Mouse (Mus musculus) midbrain, postnatal 0 days (tissue): ENCODE measurements around the gene Gm5039. TPM values are rescaled to one million over a fixed set of nuclear protein-coding genes. Genes with fewer than 3 reads are reported as not detected.
"Not testable (repeated sequence)": the region's sequence is repeated elsewhere in the genome, so short reads cannot be mapped to it uniquely, and the experiment has no call there.

Experiments used
- ATAC-seq: fragments of 200-750 bp; cut with Nextera tagmentation; 2 replicates; pipeline ENCODE4 v1.8.0; 2017; ENCODE audit warnings: moderate number of reproducible peaks, mild to moderate bottlenecking, moderate TSS enrichment, moderate library complexity; ENCODE audit not compliant: low FRiP score
- DNase-seq: peaks from one replicate; pipeline ENCODE4 v3.0.0-alpha.2; 2015; ENCODE audit warnings: low spot score
- H3K27ac ChIP-seq: fragments of 300-500 bp; sonication (generic); 2 replicates; pipeline ENCODE4 v1.5.1; 2014; ENCODE audit warnings: low read depth, mild to moderate bottlenecking, low read length, mixed read lengths
- H3K27me3 ChIP-seq: fragments of 300-500 bp; sonication (generic); 2 replicates; pipeline ENCODE4 v1.6.1; 2014; ENCODE audit warnings: low read length, control low read depth, mixed read lengths; ENCODE audit not compliant: insufficient read depth
- H3K36me3 ChIP-seq: fragments of 300-500 bp; sonication (generic); 2 replicates; pipeline ENCODE4 v1.6.1; 2014; ENCODE audit warnings: low read length, control low read depth, mixed read lengths; ENCODE audit not compliant: insufficient read depth
- H3K4me1 ChIP-seq: fragments of 300-500 bp; sonication (generic); 2 replicates; pipeline ENCODE4 v1.6.1; 2014; ENCODE audit warnings: mild to moderate bottlenecking, control low read depth, antibody characterized with exemption, low read length, mixed read lengths; ENCODE audit not compliant: insufficient read depth
- H3K4me2 ChIP-seq: fragments of 300-500 bp; sonication (generic); 2 replicates; pipeline ENCODE4 v1.6.1; 2014; ENCODE audit warnings: low read depth, mild to moderate bottlenecking, low read length, mixed read lengths; ENCODE audit not compliant: poor library complexity, severe bottlenecking
- H3K4me3 ChIP-seq: fragments of 300-500 bp; sonication (generic); 2 replicates; pipeline ENCODE4 v1.5.1; 2014; ENCODE audit warnings: low read depth, mild to moderate bottlenecking, low read length, moderate library complexity
- H3K9ac ChIP-seq: fragments of 300-500 bp; sonication (generic); replicated peaks from 2 replicates; pipeline ENCODE4 v1.6.1; 2014; ENCODE audit warnings: mild to moderate bottlenecking, low read length, moderate library complexity, mixed read lengths; ENCODE audit not compliant: poor library complexity, severe bottlenecking
- H3K9me3 ChIP-seq: fragments of 300-500 bp; sonication (generic); 2 replicates; pipeline ENCODE4 v1.6.1; 2016; ENCODE audit warnings: low read length, control low read depth
- WGBS: fragments of 180-500 bp; shearing (Covaris S2); extraction: QIAGEN DNeasy Blood & Tissue Kit; methylation state at CpG from one replicate; pipeline ENCODE4 v1.1.7; 2014; 5-methylcytosine and 5-hydroxymethylcytosine counted together
- polyA plus RNA-seq: library from polyadenylated mRNA; unstranded; fragments of >200 nt; fragmentation: Nextera tagmentation; extraction: Ambion mirVana; gene quantifications from 2 replicates; pipeline ENCODE4 v1.2.1, GENCODE M21; 2015
- total RNA-seq: library from RNA; depleted of rRNA; stranded (reverse); fragments of >200 nt; gene quantifications from 2 replicates; pipeline ENCODE4 v1.2.3, GENCODE M21; 2014; rRNA removed

Gene Gm5039
- total and polyA plus RNA-seq, 2 experiments from 2014 or later = not detected

DNA sequence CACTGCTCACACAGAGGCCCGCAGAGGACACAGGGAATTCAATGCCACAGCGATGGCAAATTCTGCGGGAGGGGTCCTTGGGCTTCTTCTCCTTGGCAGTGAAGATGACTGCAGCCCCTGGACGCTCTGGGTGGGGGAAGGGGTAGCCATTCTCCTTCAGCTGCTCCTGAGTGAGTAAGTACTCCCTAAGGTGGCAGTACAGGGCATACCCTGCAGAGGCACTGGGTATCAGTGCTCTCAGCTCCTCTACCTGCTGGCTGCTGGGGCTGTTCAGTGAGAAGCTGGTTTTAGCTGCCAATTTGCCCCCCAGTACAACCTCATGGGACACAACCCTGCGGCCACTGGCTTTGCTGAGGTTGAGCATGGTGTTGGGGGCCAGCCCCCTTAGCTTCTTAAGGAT is 38.6 kb downstream of the Gm5039 start:
- 93% methylated on average over 4 of the region's 5 CpGs for WGBS

DNA sequence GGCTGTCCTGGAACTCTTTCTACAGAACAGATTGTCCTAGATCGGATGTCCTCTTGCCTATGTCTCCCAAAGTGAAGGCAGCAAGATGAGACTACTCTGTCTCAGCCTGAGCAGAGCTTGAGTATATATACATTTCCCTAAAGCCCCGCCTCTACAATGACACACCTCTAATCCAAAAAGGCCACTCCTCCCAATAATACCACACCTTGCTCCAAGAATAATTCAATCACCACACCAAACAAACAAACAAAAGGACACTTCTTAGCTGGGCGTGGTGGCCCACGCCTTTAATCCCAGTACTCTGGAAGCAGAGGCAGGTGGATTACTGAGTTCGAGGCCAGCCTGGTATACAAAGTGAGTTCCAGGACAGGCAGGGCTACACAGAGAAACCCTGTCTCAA is 49.4 kb downstream of the Gm5039 start, which contains the start of gene Gm5662:
Gm5662 (minus strand) TSS at position 101 of the 400 bp plus-strand sequence.
- not testable (repeated sequence) for ATAC-seq, DNase-seq
- WGBS = 83% methylated on average over 5 of the region's 5 CpGs

More for the DNA sequence above, 38.6 kb downstream of the Gm5039 start:
- not testable (repeated sequence) for H3K4me3 ChIP-seq, DNase-seq, H3K4me2 ChIP-seq, H3K4me1 ChIP-seq, ATAC-seq, H3K36me3 ChIP-seq, H3K27me3 ChIP-seq, H3K27ac ChIP-seq, H3K9ac ChIP-seq, H3K9me3 ChIP-seq

More for the DNA sequence above, 49.4 kb downstream of the Gm5039 start, which contains the start of gene Gm5662:
- not testable (repeated sequence) for H3K9me3 ChIP-seq, H3K4me2 ChIP-seq, H3K27ac ChIP-seq, H3K4me1 ChIP-seq, H3K36me3 ChIP-seq, H3K27me3 ChIP-seq, H3K4me3 ChIP-seq, H3K9ac ChIP-seq

Other genes with a start within 250 kb of the Gm5039 start
- not detected in 2 replicates for gene Gm16368, start 240.3 kb downstream of the Gm5039 start, total RNA-seq
- gene Gm16368, start 240.3 kb downstream of the Gm5039 start, polyA plus RNA-seq = not detected in 2 replicates
- gene Gm10436, start 141.9 kb downstream of the Gm5039 start, total RNA-seq = not detected in 2 replicates
- gene Gm10436, start 141.9 kb downstream of the Gm5039 start, polyA plus RNA-seq = not detected in 2 replicates
- gene Gm8332, start 73.9 kb downstream of the Gm5039 start, total RNA-seq = not detected in 2 replicates
- gene Gm8332, start 73.9 kb downstream of the Gm5039 start, polyA plus RNA-seq = not detected in 2 replicates
- gene Gm5662, start 49.5 kb downstream of the Gm5039 start, total RNA-seq = not detected in 2 replicates
- not detected in 2 replicates for gene Gm5662, start 49.5 kb downstream of the Gm5039 start, polyA plus RNA-seq
- gene Adck1, start 36.5 kb upstream of the Gm5039 start, total RNA-seq = 47.1 and 49.1 TPM in 2 replicates
- 41.5 and 42.9 TPM in 2 replicates for gene Adck1, start 36.5 kb upstream of the Gm5039 start, polyA plus RNA-seq